Mouse (Mus musculus) heart, embryonic 11.5 days (tissue): ENCODE measurements around the gene Prss54. TPM values are rescaled to one million over a fixed set of nuclear protein-coding genes. Genes with fewer than 3 reads are reported as not detected.

Experiments
- ATAC-seq: fragments of 200-750 bp; cut with Nextera tagmentation; replicated peaks from 2 replicates; pipeline ENCODE4 v1.8.0; 2017; ENCODE audit warnings: moderate library complexity; ENCODE audit not compliant: insufficient number of reproducible peaks, low FRiP score, low TSS enrichment
- H3K27ac ChIP-seq: fragments of 300-500 bp; sonication (generic); 2 replicates; pipeline ENCODE4 v1.5.1; 2014; ENCODE audit warnings: mild to moderate bottlenecking, low read depth, low read length
- H3K27me3 ChIP-seq: fragments of 300-500 bp; sonication (generic); 2 replicates; pipeline ENCODE4 v1.6.1; 2014; ENCODE audit warnings: mild to moderate bottlenecking, low read length, mixed read lengths; ENCODE audit not compliant: control insufficient read depth, insufficient read depth
- H3K36me3 ChIP-seq: fragments of 300-500 bp; sonication (generic); 2 replicates; pipeline ENCODE4 v1.6.1; 2014; ENCODE audit warnings: mild to moderate bottlenecking, low read length, moderate library complexity, mixed read lengths; ENCODE audit not compliant: control insufficient read depth, insufficient read depth
- H3K4me1 ChIP-seq: fragments of 300-500 bp; sonication (generic); 2 replicates; pipeline ENCODE4 v1.6.1; 2014; ENCODE audit warnings: low read length; ENCODE audit not compliant: control insufficient read depth, insufficient read depth
- H3K4me2 ChIP-seq: fragments of 300-500 bp; sonication (generic); 2 replicates; pipeline ENCODE4 v1.6.1; 2014; ENCODE audit warnings: mild to moderate bottlenecking, moderate library complexity
- H3K4me3 ChIP-seq: fragments of 300-500 bp; sonication (generic); 2 replicates; pipeline ENCODE4 v1.5.1; 2014; ENCODE audit warnings: low read depth, low read length
- H3K9ac ChIP-seq: fragments of 300-500 bp; sonication (generic); 2 replicates; pipeline ENCODE4 v1.6.1; 2014; ENCODE audit warnings: mild to moderate bottlenecking, low read depth, low read length, moderate library complexity
- H3K9me3 ChIP-seq: fragments of 300-500 bp; sonication (generic); replicated peaks from 2 replicates; pipeline ENCODE4 v1.6.1; 2016; ENCODE audit warnings: low read length; ENCODE audit not compliant: control insufficient read depth
- WGBS: fragments of 180-500 bp; shearing (Covaris S2); extraction: QIAGEN DNeasy Blood & Tissue Kit; methylation state at CpG from one replicate; pipeline ENCODE4 v1.1.7; 2014; ENCODE audit not compliant: insufficient replicate concordance; 5-methylcytosine and 5-hydroxymethylcytosine counted together
- polyA plus RNA-seq: library from polyadenylated mRNA; unstranded; fragments of >200 nt; fragmentation: Nextera tagmentation; extraction: Ambion mirVana; gene quantifications from 2 replicates; pipeline ENCODE4 v1.2.1, GENCODE M21; 2014

The Prss54 gene
- polyA plus RNA-seq, 1 experiment from 2014 or later, result not detected

DNA sequence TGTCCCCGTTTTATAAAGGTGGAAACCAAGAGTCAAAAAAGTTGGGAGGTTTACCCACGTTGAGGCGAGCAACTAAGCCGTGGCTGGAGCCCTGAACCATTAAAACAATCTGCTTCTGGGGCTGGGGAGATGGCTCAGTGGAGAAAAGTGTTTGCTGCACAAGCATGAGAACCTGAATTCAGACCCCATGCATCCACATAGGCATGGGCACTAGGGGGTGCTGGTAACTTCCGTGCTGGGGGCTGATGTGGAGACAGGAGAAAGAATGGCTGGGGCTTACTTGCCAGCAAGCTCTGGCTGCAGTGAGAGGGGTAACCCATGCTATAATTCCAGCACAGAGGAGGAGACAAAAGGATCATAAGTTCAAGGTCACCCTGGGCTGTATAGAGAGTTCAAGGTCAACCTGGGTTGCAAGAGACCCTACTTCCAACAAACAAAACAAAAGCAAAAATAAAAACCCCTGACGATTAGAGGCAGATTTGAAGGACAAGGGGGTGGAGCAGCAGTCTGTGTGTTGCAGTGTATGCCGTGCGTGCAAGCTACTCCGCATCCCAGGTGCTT, 47.3 kb downstream of the Prss54 start:
- WGBS, result 66% methylated on average over 9 of the region's 9 CpGs
- Histone ChIP-seq H3K9me3 (no peaks in the 10 kb centered on the region), H3K4me3 (no peak overlapping the region), H3K27me3 (no peaks in the 10 kb centered on the region), H3K27ac (no peak overlapping the region), H3K9ac (no peak overlapping the region), H3K4me1 (no peaks in the 10 kb centered on the region), H3K4me2 (no peak overlapping the region), H3K36me3 (no peaks in the 10 kb centered on the region)
- no peak for ATAC-seq

DNA sequence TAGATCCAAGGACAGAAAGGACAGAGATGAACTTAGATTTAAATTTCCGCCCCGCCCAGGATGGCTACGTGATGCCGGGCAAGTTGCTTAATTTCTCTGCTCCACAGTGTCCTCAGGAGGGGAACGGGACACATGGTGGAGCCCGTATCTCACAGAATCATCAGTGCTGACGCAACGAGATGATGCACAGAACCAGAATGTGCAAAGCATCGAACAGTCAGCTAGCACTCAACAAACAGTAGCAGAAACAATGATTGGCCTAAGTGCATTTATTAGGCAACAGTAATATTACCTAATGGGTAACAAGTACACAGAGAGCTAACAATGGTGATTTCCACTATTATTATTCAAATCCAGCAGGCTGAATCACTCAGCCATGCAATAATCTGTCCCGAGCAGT, 47.9 kb downstream of the Prss54 start:
- no peak for ATAC-seq
- H3K4me2 ChIP-seq, result no peak overlapping the region
- no peak overlapping the region for H3K9ac ChIP-seq
- H3K27ac ChIP-seq, result no peak overlapping the region
- 84% methylated on average over 10 of the region's 10 CpGs for WGBS
- no peak overlapping the region for H3K4me3 ChIP-seq
- H3K4me1 ChIP-seq, result no peaks in the 10 kb centered on the region
- no peaks in the 10 kb centered on the region for H3K36me3 ChIP-seq
- no peaks in the 10 kb centered on the region for H3K27me3 ChIP-seq
- no peaks in the 10 kb centered on the region for H3K9me3 ChIP-seq

DNA sequence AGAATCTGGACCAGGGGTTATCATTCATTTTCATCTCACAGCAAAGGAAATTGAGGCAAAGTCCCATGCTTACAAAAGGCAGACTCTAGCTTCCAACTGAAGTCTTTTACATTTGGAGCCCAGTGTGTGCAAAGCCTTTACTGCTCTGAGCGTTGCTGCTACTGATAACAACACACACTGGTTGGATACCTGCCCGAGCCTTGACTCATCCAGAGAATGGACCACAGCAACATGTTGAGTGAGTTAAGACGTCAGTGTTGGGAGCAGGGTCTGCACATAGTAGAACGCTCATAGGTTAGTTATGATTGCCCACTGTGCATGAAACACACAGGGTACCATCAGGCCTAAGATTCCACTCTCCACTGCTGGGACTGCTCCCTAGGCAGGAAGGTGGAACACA, 52.1 kb downstream of the Prss54 start:
- Histone ChIP-seq H3K4me3 (no peak overlapping the region), H3K9ac (no peak overlapping the region), H3K27me3 (no peaks in the 10 kb centered on the region), H3K4me2 (no peak overlapping the region), H3K27ac (no peak overlapping the region), H3K9me3 (no peaks in the 10 kb centered on the region), H3K4me1 (no peaks in the 10 kb centered on the region), H3K36me3 (no peaks in the 10 kb centered on the region)
- 79% methylated on average over 4 of the region's 4 CpGs for WGBS
- no peak for ATAC-seq

DNA sequence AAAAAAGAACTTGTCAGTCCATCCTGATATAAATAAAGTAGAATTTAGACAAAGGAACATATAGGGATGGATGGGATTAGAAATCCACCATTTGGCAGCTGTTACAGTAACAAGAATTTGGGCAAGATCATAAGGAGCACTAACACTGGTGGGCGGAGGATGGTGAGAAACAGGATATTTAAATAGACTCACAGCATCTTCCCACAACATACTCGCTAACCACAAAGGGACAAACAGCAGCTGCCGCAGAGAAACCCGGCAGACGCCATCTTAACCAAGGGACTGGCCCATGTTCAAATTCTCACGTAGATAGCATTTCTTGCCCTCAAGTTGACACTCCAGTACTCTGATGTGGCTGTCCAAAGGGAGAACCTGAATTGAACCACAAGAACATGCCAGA, 59.2 kb downstream of the Prss54 start:
- Histone ChIP-seq H3K36me3 (no peaks in the 10 kb centered on the region), H3K9me3 (no peaks in the 10 kb centered on the region), H3K4me1 (no peaks in the 10 kb centered on the region), H3K4me3 (no peak overlapping the region), H3K4me2 (no peak overlapping the region), H3K9ac (no peak overlapping the region), H3K27ac (no peak overlapping the region), H3K27me3 (no peaks in the 10 kb centered on the region)
- ATAC-seq, result no peak
- 83% methylated on average over 6 of the region's 6 CpGs for WGBS

DNA sequence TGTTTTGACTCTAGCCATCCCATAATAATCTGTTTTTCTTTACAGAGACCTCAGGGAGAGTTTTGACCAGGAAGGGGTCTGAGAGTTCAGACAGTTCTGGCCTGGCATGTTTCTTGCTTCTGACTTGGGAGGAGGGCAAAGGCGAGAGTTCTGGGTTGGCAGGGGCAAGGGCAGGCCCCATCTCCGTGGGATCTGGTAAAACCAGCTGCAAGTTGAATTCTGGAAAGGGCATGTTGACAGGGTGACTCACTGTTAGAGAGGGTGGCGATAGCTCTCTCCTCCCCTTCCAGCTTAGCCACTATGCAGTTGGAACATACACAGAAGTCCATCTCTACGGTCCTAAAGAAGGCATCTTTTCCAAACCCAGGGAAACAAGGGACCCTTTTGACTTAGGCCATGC, 62.9 kb downstream of the Prss54 start:
- no peaks in the 10 kb centered on the region for H3K9me3 ChIP-seq
- no peak overlapping the region for H3K4me3 ChIP-seq
- no peak overlapping the region for H3K4me2 ChIP-seq
- H3K9ac ChIP-seq, result no peak overlapping the region
- H3K36me3 ChIP-seq, result no peaks in the 10 kb centered on the region
- H3K4me1 ChIP-seq, result no peaks in the 10 kb centered on the region
- H3K27ac ChIP-seq, result no peak overlapping the region
- no peaks in the 10 kb centered on the region for H3K27me3 ChIP-seq
- ATAC-seq, result no peak
- 59% methylated on average over 4 of the region's 4 CpGs for WGBS

DNA sequence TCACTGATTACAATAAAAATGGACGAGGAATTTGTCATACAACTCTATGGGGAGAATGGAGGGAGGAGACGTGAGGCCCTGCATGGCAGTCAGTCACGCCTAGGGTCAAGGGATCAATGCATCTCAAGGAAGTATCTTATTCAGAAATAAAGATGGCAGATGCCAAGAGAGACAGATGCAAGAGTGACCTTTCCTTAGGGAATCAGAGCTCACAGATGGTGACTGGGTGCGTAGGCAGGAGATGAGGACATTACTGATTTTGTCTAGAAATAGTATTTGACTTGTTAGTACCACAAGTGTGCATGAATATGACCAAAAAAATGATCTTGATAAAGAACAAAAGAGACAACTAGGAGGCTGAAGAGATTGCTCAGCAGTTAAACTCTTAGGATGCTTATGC, 63.9 kb downstream of the Prss54 start:
- no peak overlapping the region for H3K9ac ChIP-seq
- H3K4me1 ChIP-seq, result no peaks in the 10 kb centered on the region
- no peak overlapping the region for H3K4me2 ChIP-seq
- H3K36me3 ChIP-seq, result no peaks in the 10 kb centered on the region
- H3K4me3 ChIP-seq, result no peak overlapping the region
- WGBS, result 74% methylated on average over 4 of the region's 4 CpGs
- H3K9me3 ChIP-seq, result no peaks in the 10 kb centered on the region
- H3K27ac ChIP-seq, result no peak overlapping the region
- ATAC-seq, result no peak
- H3K27me3 ChIP-seq, result no peaks in the 10 kb centered on the region

Other genes with a start within 250 kb of the Prss54 start
- 4.4 and 5.9 TPM in 2 replicates for gene Zfp319, start 244.4 kb downstream of the Prss54 start, polyA plus RNA-seq
- gene Usb1, start 244.1 kb downstream of the Prss54 start, polyA plus RNA-seq, result 26.3 and 27.2 TPM in 2 replicates
- gene Mmp15, start 224.1 kb downstream of the Prss54 start, polyA plus RNA-seq, result 38.1 and 43.1 TPM in 2 replicates
- gene Cfap20, start 141.5 kb downstream of the Prss54 start, polyA plus RNA-seq, result 135 and 139 TPM in 2 replicates
- 12.1 and 16.0 TPM in 2 replicates for gene Csnk2a2, start 86.3 kb downstream of the Prss54 start, polyA plus RNA-seq
- gene Ccdc113, start 42.3 kb downstream of the Prss54 start, polyA plus RNA-seq, result 2.2 and 2.3 TPM in 2 replicates
- 19.5 and 20.1 TPM in 2 replicates for gene Gins3, start 57.1 kb upstream of the Prss54 start, polyA plus RNA-seq
- gene Ndrg4, start 100.6 kb upstream of the Prss54 start, polyA plus RNA-seq, result 225 and 286 TPM in 2 replicates
- gene Setd6, start 139.5 kb upstream of the Prss54 start, polyA plus RNA-seq, result 18.6 and 20.9 TPM in 2 replicates
- gene Cnot1, start 231.1 kb upstream of the Prss54 start, polyA plus RNA-seq, result 72.8 and 94.6 TPM in 2 replicates
- gene Sap18b, start 249.0 kb upstream of the Prss54 start, polyA plus RNA-seq, result 337 and 363 TPM in 2 replicates